Mouse (Mus musculus): ENCODE results near the gene Sf3b1. TPM values are rescaled to one million over a fixed set of nuclear protein-coding genes. Genes with fewer than 3 reads are reported as not detected.

Sf3b1 gene
- polyA plus RNA-seq, 1 experiment: 39.0 TPM

GRCm38 (mm10) chr1:55043164-55043563 is 15.9 kb upstream of the Sf3b1 start:
- H3K27me3 ChIP-seq (ENCODE audit: control insufficient read depth, insufficient read depth, low read length): no peaks in the 10 kb centered on the region
- H3K27ac ChIP-seq (ENCODE audit: insufficient read depth, low read length): no peak overlapping the region
- no peak overlapping the region for H3K4me3 ChIP-seq (ENCODE audit: extremely low read depth, insufficient read depth, insufficient read length)
- no peaks in the 10 kb centered on the region for H3K4me1 ChIP-seq (ENCODE audit: control insufficient read depth, insufficient read depth, insufficient read length)
- DNase-seq (ENCODE audit: low read depth in 1 of 2, low spot score in 2 of 2): no peak
- no peaks in the 10 kb centered on the region for H3K36me3 ChIP-seq (ENCODE audit: control insufficient read depth, insufficient read depth, low read length)
- WGBS: 78% methylated on average over 3 of the region's 3 CpGs
- no peak for TF ChIP-seq POLR2A (IDR thresholded peaks at IDR 0.05; ENCODE audit: low read depth, low read length)
- TF ChIP-seq CTCF (IDR thresholded peaks at IDR 0.05; ENCODE audit: extremely low read depth, insufficient read depth, insufficient read length, insufficient replicate concordance): no peak

GRCm38 (mm10) chr1:55042246-55042645 is 15.0 kb upstream of the Sf3b1 start:
- TF ChIP-seq POLR2A (IDR thresholded peaks at IDR 0.05; ENCODE audit: low read depth, low read length): no peak
- TF ChIP-seq CTCF (IDR thresholded peaks at IDR 0.05; ENCODE audit: extremely low read depth, insufficient read depth, insufficient read length, insufficient replicate concordance): peak; percentile 24; the same call in 1 of the 2 replicates
- Histone ChIP-seq H3K4me3 (ENCODE audit: extremely low read depth, insufficient read depth, insufficient read length) (no peak overlapping the region), H3K27me3 (ENCODE audit: control insufficient read depth, insufficient read depth, low read length) (no peaks in the 10 kb centered on the region), H3K27ac (ENCODE audit: insufficient read depth, low read length) (no peak overlapping the region), H3K36me3 (ENCODE audit: control insufficient read depth, insufficient read depth, low read length) (no peaks in the 10 kb centered on the region), H3K4me1 (ENCODE audit: control insufficient read depth, insufficient read depth, insufficient read length) (no peaks in the 10 kb centered on the region)
- peak in 1 of 2 experiments; percentile 40 for DNase-seq (ENCODE audit: low read depth in 1 of 2, low spot score in 2 of 2)
- WGBS: 67% methylated on average over 1 of the region's 1 CpGs

GRCm38 (mm10) chr1:55041691-55042090 is 14.4 kb upstream of the Sf3b1 start:
- no peak overlapping the region for H3K27ac ChIP-seq (ENCODE audit: insufficient read depth, low read length)
- TF ChIP-seq POLR2A (IDR thresholded peaks at IDR 0.05; ENCODE audit: low read depth, low read length) (no peak), CTCF (IDR thresholded peaks at IDR 0.05; ENCODE audit: extremely low read depth, insufficient read depth, insufficient read length, insufficient replicate concordance) (no peak)
- 91% methylated on average over 4 of the region's 4 CpGs for WGBS

GRCm38 (mm10) chr1:55039944-55040343 is 12.7 kb upstream of the Sf3b1 start:
- Histone ChIP-seq H3K4me1 (ENCODE audit: control insufficient read depth, insufficient read depth, insufficient read length) (no peaks in the 10 kb centered on the region), H3K4me3 (ENCODE audit: extremely low read depth, insufficient read depth, insufficient read length) (no peak overlapping the region), H3K27me3 (ENCODE audit: control insufficient read depth, insufficient read depth, low read length) (no peaks in the 10 kb centered on the region), H3K36me3 (ENCODE audit: control insufficient read depth, insufficient read depth, low read length) (no peaks in the 10 kb centered on the region), H3K27ac (ENCODE audit: insufficient read depth, low read length) (no peak overlapping the region)
- no peak for DNase-seq (ENCODE audit: low read depth in 1 of 2, low spot score in 2 of 2)
- TF ChIP-seq CTCF (IDR thresholded peaks at IDR 0.05; ENCODE audit: extremely low read depth, insufficient read depth, insufficient read length, insufficient replicate concordance): no peak
- no peak for TF ChIP-seq POLR2A (IDR thresholded peaks at IDR 0.05; ENCODE audit: low read depth, low read length)
- WGBS: 92% methylated on average over 1 of the region's 1 CpGs

More at GRCm38 (mm10) chr1:55041691-55042090, 14.4 kb upstream of the Sf3b1 start:
- H3K36me3 ChIP-seq (ENCODE audit: control insufficient read depth, insufficient read depth, low read length): no peaks in the 10 kb centered on the region
- no peaks in the 10 kb centered on the region for H3K4me1 ChIP-seq (ENCODE audit: control insufficient read depth, insufficient read depth, insufficient read length)
- no peak overlapping the region for H3K4me3 ChIP-seq (ENCODE audit: extremely low read depth, insufficient read depth, insufficient read length)
- DNase-seq (ENCODE audit: low read depth in 1 of 2, low spot score in 2 of 2): no peak
- no peaks in the 10 kb centered on the region for H3K27me3 ChIP-seq (ENCODE audit: control insufficient read depth, insufficient read depth, low read length)

- Histone ChIP-seq H3K27ac (ENCODE audit: insufficient read depth, low read length) (no peak overlapping the region), H3K4me3 (ENCODE audit: extremely low read depth, insufficient read depth, insufficient read length) (no peak overlapping the region), H3K4me1 (ENCODE audit: control insufficient read depth, insufficient read depth, insufficient read length) (peaks cover 13% of the 10 kb centered on the region; the same call in 1 of the 2 replicates), H3K27me3 (ENCODE audit: control insufficient read depth, insufficient read depth, low read length) (no peaks in the 10 kb centered on the region), H3K36me3 (ENCODE audit: control insufficient read depth, insufficient read depth, low read length) (no peaks in the 10 kb centered on the region)
- DNase-seq (ENCODE audit: low read depth in 1 of 2, low spot score in 2 of 2): no peak
- TF ChIP-seq POLR2A (IDR thresholded peaks at IDR 0.05; ENCODE audit: low read depth, low read length): no peak
- TF ChIP-seq CTCF (IDR thresholded peaks at IDR 0.05; ENCODE audit: extremely low read depth, insufficient read depth, insufficient read length, insufficient replicate concordance): no peak
Measured at GRCm38 (mm10) chr1:55031026-55031779, 3.9 kb upstream of the Sf3b1 start.

GRCm38 (mm10) chr1:55029446-55029845 is 2.2 kb upstream of the Sf3b1 start:
- Histone ChIP-seq H3K27me3 (ENCODE audit: control insufficient read depth, insufficient read depth, low read length) (no peaks in the 10 kb centered on the region), H3K27ac (ENCODE audit: insufficient read depth, low read length) (peak overlapping the region; percentile 87), H3K4me3 (ENCODE audit: extremely low read depth, insufficient read depth, insufficient read length) (peak overlapping the region; percentile 44), H3K4me1 (ENCODE audit: control insufficient read depth, insufficient read depth, insufficient read length) (peaks cover 15% of the 10 kb centered on the region; the same call in 1 of the 2 replicates), H3K36me3 (ENCODE audit: control insufficient read depth, insufficient read depth, low read length) (no peaks in the 10 kb centered on the region)
- TF ChIP-seq POLR2A (IDR thresholded peaks at IDR 0.05; ENCODE audit: low read depth, low read length): no peak
- TF ChIP-seq CTCF (IDR thresholded peaks at IDR 0.05; ENCODE audit: extremely low read depth, insufficient read depth, insufficient read length, insufficient replicate concordance): no peak
- WGBS: 37% methylated on average over 4 of the region's 4 CpGs
- DNase-seq (ENCODE audit: low read depth in 1 of 2, low spot score in 2 of 2): no peak

Data from spleen, adult 2 months (tissue).